Mouse (Mus musculus) adrenal gland, postnatal 14 days (tissue): Measurements from ENCODE around the gene Gpr22. TPM values are rescaled to one million over a fixed set of nuclear protein-coding genes. Genes with fewer than 3 reads are reported as not detected.

Experiments
- DNase-seq: peaks from one replicate; pipeline ENCODE4 v3.0.0; 2021; ENCODE audit warnings: mixed read lengths
- total RNA-seq: library from RNA; stranded (reverse); gene quantifications from 2 replicates; pipeline ENCODE4 v1.2.3, GENCODE M21; 2021

Gpr22 gene
- total RNA-seq, 1 experiment from 2014 or later = 6.3 TPM

- no peak for DNase-seq
These were observed 46.6 kb downstream of the Gpr22 start for GRCm38 (mm10) chr12:31667187-31667586.

DNA sequence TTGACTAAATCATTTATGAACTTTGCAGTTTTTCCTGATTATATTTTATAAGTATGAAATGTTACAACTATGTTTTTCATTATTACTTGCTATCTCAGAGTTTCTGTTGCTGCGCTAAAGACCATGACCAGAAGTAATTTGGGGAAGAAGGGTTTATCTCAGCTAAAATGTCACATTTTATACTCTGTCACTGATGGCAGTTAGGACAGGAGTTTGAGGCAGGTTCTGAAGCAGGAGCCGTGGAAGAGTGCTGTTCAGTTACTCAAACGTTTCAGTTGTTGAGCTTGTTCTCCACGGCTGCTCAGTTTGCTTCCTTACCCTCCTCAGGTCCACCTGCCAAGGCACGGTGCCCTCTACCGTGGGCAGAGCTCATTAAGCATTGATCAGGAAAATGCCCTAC, 47.7 kb downstream of the Gpr22 start:
- no peak for DNase-seq

Other genes with a start within 250 kb of the Gpr22 start
- gene Cbll1, start 214.3 kb downstream of the Gpr22 start, total RNA-seq = 15.9 and 17.0 TPM in 2 replicates
- gene Slc26a4, start 154.0 kb downstream of the Gpr22 start, total RNA-seq = 4.0 and 4.6 TPM in 2 replicates
- 20.0 and 23.2 TPM in 2 replicates for gene Bcap29, start 79.3 kb downstream of the Gpr22 start, total RNA-seq
- gene Dus4l, start 59.1 kb downstream of the Gpr22 start, total RNA-seq = 5.5 and 8.0 TPM in 2 replicates
- gene Cog5, start 59.1 kb downstream of the Gpr22 start, total RNA-seq = 35.3 and 35.8 TPM in 2 replicates
- gene Hbp1, start 236.6 kb upstream of the Gpr22 start, total RNA-seq = 102 and 113 TPM in 2 replicates